20 mouse cellular contexts compared by ENCODE assay signal in genomic region chr17:7665686-7666085, GRCm38 (mm10).
DNase-seq lines count a peak whose midpoint lies in the region; ATAC-seq and TF ChIP-seq lines count a peak whose summit lies in the region.
"Had no signal": no experiment of that assay in that cellular context is flagged by ENCODE, and none has a peak within 500 bp of the region (broad histone marks: within the 10 kb centered on the region; RNA-seq: fewer than 3 reads in every experiment).

No protein-coding gene starts in this region.

- H3K4me3 ChIP-seq in lung, embryonic 15.5 days, result no peak overlapping the region
- no peak overlapping the region for H3K4me3 ChIP-seq in stomach, postnatal 0 days (ENCODE audit: low read depth, low read length)
- H3K4me3 ChIP-seq in neural tube, embryonic 15.5 days (replicated peaks), result no peak overlapping the region
- H3K4me3 ChIP-seq: embryonic facial prominence, embryonic 12.5 days; forebrain, embryonic 15.5 days; hindbrain, embryonic 10.5 days; intestine, embryonic 15.5 days had no signal

- H3K9me3 ChIP-seq in lung, embryonic 15.5 days, result no peaks in the 10 kb centered on the region
- H3K9me3 ChIP-seq in stomach, postnatal 0 days (ENCODE audit: control insufficient read depth, low read length), result no peaks in the 10 kb centered on the region
- no peaks in the 10 kb centered on the region for H3K9me3 ChIP-seq in neural tube, embryonic 15.5 days (replicated peaks)
- H3K9me3 ChIP-seq: embryonic facial prominence, embryonic 12.5 days; forebrain, embryonic 15.5 days; hindbrain, embryonic 10.5 days; intestine, embryonic 15.5 days had no signal

- H3K27me3 ChIP-seq in lung, embryonic 15.5 days, result no peaks in the 10 kb centered on the region
- no peaks in the 10 kb centered on the region for H3K27me3 ChIP-seq in stomach, postnatal 0 days (ENCODE audit: control insufficient read depth, insufficient read depth, low read length)
- no peaks in the 10 kb centered on the region for H3K27me3 ChIP-seq in neural tube, embryonic 15.5 days (replicated peaks)
- H3K27me3 ChIP-seq: embryonic facial prominence, embryonic 12.5 days; forebrain, embryonic 15.5 days; intestine, embryonic 15.5 days; Patski had no signal

- H3K9ac ChIP-seq in lung, embryonic 15.5 days, result no peak overlapping the region
- H3K9ac ChIP-seq in stomach, postnatal 0 days (ENCODE audit: low read length), result no peak overlapping the region
- H3K9ac ChIP-seq in neural tube, embryonic 15.5 days (replicated peaks), result no peak overlapping the region
- H3K9ac ChIP-seq: embryonic facial prominence, embryonic 12.5 days; forebrain, embryonic 15.5 days; hindbrain, embryonic 14.5 days; intestine, embryonic 15.5 days had no signal

- peaks cover 18% of the 10 kb centered on the region for H3K4me1 ChIP-seq in lung, embryonic 15.5 days
- no peaks in the 10 kb centered on the region for H3K4me1 ChIP-seq in stomach, postnatal 0 days (replicated peaks; ENCODE audit: control insufficient read depth, insufficient read depth)
- no peaks in the 10 kb centered on the region for H3K4me1 ChIP-seq in neural tube, embryonic 15.5 days
- H3K4me1 ChIP-seq: forebrain, embryonic 15.5 days; hindbrain, embryonic 10.5 days; intestine, embryonic 15.5 days had no signal

- TF ChIP-seq EP300 in stomach, postnatal 0 days (optimal IDR thresholded peaks at IDR 0.05), result no peak

- no peak overlapping the region for H3K4me2 ChIP-seq in lung, embryonic 15.5 days
- no peak overlapping the region for H3K4me2 ChIP-seq in stomach, postnatal 0 days (replicated peaks; ENCODE audit: low read depth)
- no peak overlapping the region for H3K4me2 ChIP-seq in neural tube, embryonic 15.5 days
- H3K4me2 ChIP-seq: embryonic facial prominence, embryonic 12.5 days; forebrain, embryonic 15.5 days; heart, embryonic 11.5 days; hindbrain, embryonic 14.5 days; intestine, embryonic 15.5 days had no signal

- 34% methylated on average over 3 of the region's 3 CpGs for WGBS in lung, embryonic 15.5 days
- 34% methylated on average over 3 of the region's 3 CpGs for WGBS in stomach, postnatal 0 days
- 35% methylated on average over 3 of the region's 3 CpGs for WGBS in neural tube, embryonic 15.5 days

- TF ChIP-seq CTCF in stomach, postnatal 0 days (IDR thresholded peaks at IDR 0.05; ENCODE audit: low read depth), result no peak

- ATAC-seq in lung, embryonic 15.5 days (ENCODE audit: borderline replicate concordance, extremely low read depth, low FRiP score, low TSS enrichment), result no peak
- ATAC-seq in stomach, postnatal 0 days (ENCODE audit: low FRiP score, low TSS enrichment), result peak; percentile 47; the same call in 1 of the 2 replicates
- no peak for ATAC-seq in neural tube, embryonic 15.5 days (ENCODE audit: low FRiP score)
- ATAC-seq: forebrain, embryonic 15.5 days; intestine, embryonic 15.5 days; Patski had no signal

- H3K27ac ChIP-seq in lung, embryonic 15.5 days, result peak overlapping the region; percentile 32; the same call in 1 of the 2 replicates
- no peak overlapping the region for H3K27ac ChIP-seq in stomach, postnatal 0 days (replicated peaks)
- H3K27ac ChIP-seq in neural tube, embryonic 15.5 days (replicated peaks), result no peak overlapping the region
- H3K27ac ChIP-seq: embryonic facial prominence, embryonic 12.5 days; forebrain, embryonic 15.5 days; hindbrain, embryonic 10.5 days; hindbrain, embryonic 14.5 days; intestine, embryonic 15.5 days had no signal

- no peaks in the 10 kb centered on the region for H3K36me3 ChIP-seq in lung, embryonic 15.5 days
- H3K36me3 ChIP-seq in stomach, postnatal 0 days (ENCODE audit: control insufficient read depth, insufficient read depth, low read length), result no peaks in the 10 kb centered on the region
- no peaks in the 10 kb centered on the region for H3K36me3 ChIP-seq in neural tube, embryonic 15.5 days
- H3K36me3 ChIP-seq: embryonic facial prominence, embryonic 12.5 days; forebrain, embryonic 15.5 days; hindbrain, embryonic 10.5 days; intestine, embryonic 15.5 days had no signal

- peak; percentile 27 for DNase-seq in embryo, embryonic 10 days (ENCODE audit: low spot score)
- no peak for DNase-seq in embryo, embryonic 11 days
- no peak for DNase-seq in lung, adult 18-20 months
- DNase-seq in embryo, embryonic 10.5 days (ENCODE audit: low spot score), result peak; percentile 23
- DNase-seq in stomach, postnatal 0 days (ENCODE audit: low spot score), result no peak
- no peak for DNase-seq in kidney, adult 9 months
- DNase-seq: adrenal gland, adult 8-10 months; B cell, adult 2 months; cerebellum, adult 2 months; cerebellum, postnatal 25 days; gastrocnemius, postnatal 14 days had no signal

Comparison
In these comparisons a context has a peak if more than half of its experiments do, and no peak if none do; other contexts are left out.
1. DNase-seq: peak in embryo, embryonic 10 days (single experiment) and embryo, embryonic 10.5 days (single experiment); none in embryo, embryonic 11 days (single experiment), lung, adult 18-20 months (0 of 2), stomach, postnatal 0 days (single experiment) and kidney, adult 9 months (single experiment).